Mouse (Mus musculus) erythroblast, embryonic 14.5 days (primary cell): ENCODE measurements at regions not wholly inside any gene's neighbourhood (a gene's known extent, or its start where the extent isn't known, plus 50 kb on each side); places are given as distances from the start of the nearest gene placed in this dataset.

Source experiments
- GATA1 ChIP-seq: IDR thresholded peaks from 2 replicates; pipeline ENCODE4 v1.6.1; 2012; ENCODE audit warnings: low read length, inconsistent platforms, mixed read lengths
- TAL1 ChIP-seq: IDR thresholded peaks from 3 replicates; pipeline ENCODE4 v1.6.1; 2012; ENCODE audit warnings: low read length, inconsistent platforms, mixed read lengths

- TF ChIP-seq GATA1 (no peak), TAL1 (no peak)
Observed at GRCm38 (mm10) chr2:161215736-161216135, 106.9 kb upstream of the Chd6 start.
